Mouse (Mus musculus) megakaryocyte, embryonic 14.5 days (primary cell): ENCODE data around the gene Npff.

Source experiments
- FLI1 ChIP-seq: IDR thresholded peaks from 2 replicates; pipeline ENCODE4 v1.6.1; 2012; ENCODE audit warnings: low read length, inconsistent platforms, mixed read lengths
- GATA1 ChIP-seq: IDR thresholded peaks from 3 replicates; pipeline ENCODE4 v1.6.1; 2012; ENCODE audit warnings: mixed read lengths, low read length, inconsistent platforms, borderline replicate concordance

- TF ChIP-seq GATA1, result no peak
- no peak for TF ChIP-seq FLI1
Measured at GRCm38 (mm10) chr15:102521480-102521879, 3.3 kb downstream of the Npff start.
